Mouse (Mus musculus): Measurements from ENCODE around the gene Itsn1. TPM values are rescaled to one million over a fixed set of nuclear protein-coding genes. Genes with fewer than 3 reads are reported as not detected.

The Itsn1 gene
- polyA plus RNA-seq, 1 experiment from 2014 or later, result 48.3 TPM

DNA sequence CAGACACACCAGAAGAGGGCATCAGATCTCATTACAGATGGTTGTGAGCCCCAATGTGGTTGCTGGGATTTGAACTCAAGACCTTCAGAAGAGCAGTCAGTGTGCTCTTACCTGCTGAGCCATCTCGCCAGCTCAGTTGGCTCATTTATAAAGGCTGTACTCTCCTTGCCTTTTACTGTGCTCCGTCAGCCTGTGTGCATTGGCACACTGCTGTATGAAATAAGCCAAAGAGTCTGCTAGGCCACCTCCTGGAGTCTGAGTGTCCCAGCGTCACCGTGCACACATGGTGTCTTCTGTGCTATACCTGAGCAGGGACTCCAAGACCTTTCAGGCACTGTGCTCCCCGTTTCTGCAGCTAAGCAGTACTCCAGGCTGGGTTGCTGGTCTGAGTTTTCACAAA, 40.8 kb downstream of the Itsn1 start:
- DNase-seq, result no peak

GRCm38 (mm10) chr16:91770662-91771061, 41.6 kb downstream of the Itsn1 start:
- no peak overlapping the region for H3K4me3 ChIP-seq (replicated peaks)
- DNase-seq, result no peak
- H3K4me1 ChIP-seq (replicated peaks), result peaks cover 32% of the 10 kb centered on the region
- 73% methylated on average over 5 of the region's 5 CpGs for WGBS (ENCODE audit: insufficient replicate concordance)
- no peaks in the 10 kb centered on the region for H3K9me3 ChIP-seq (replicated peaks)
- H3K36me3 ChIP-seq, result no peaks in the 10 kb centered on the region
- H3K4me2 ChIP-seq, result no peak overlapping the region
- no peak overlapping the region for H3K27ac ChIP-seq
- no peaks in the 10 kb centered on the region for H3K27me3 ChIP-seq
- no peak for ATAC-seq (ENCODE audit: low read depth)
- H3K9ac ChIP-seq, result no peak overlapping the region

More for the DNA sequence above, 40.8 kb downstream of the Itsn1 start:
- Histone ChIP-seq H3K4me2 (no peak overlapping the region), H3K36me3 (no peaks in the 10 kb centered on the region), H3K27ac (no peak overlapping the region), H3K9me3 (replicated peaks) (no peaks in the 10 kb centered on the region), H3K4me3 (replicated peaks) (no peak overlapping the region), H3K9ac (no peak overlapping the region), H3K27me3 (no peaks in the 10 kb centered on the region), H3K4me1 (replicated peaks) (peaks cover 32% of the 10 kb centered on the region)
- WGBS (ENCODE audit: insufficient replicate concordance), result 84% methylated on average over 5 of the region's 5 CpGs
- no peak for ATAC-seq (ENCODE audit: low read depth)

DNA sequence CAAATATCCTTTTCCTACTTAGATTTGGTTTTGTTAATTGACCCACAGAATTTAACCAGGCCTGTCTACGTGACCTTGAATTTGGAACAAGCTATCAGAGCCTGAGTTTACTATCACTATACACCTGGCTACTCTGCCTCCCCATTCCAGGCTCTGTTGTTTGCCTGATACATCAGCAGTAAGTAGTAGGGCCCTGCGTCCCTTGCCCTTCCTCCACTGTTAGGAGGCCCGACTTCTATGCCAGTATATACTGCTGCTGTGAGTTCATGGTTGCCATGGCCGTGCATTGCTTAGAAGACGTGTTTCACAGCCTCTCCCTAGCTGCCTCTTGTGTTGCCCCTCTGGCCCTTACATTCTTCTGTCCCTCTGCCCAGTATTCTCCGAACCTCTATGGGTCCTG, 42.3 kb downstream of the Itsn1 start:
- ATAC-seq (ENCODE audit: low read depth), result no peak
- 65% methylated on average over 6 of the region's 6 CpGs for WGBS (ENCODE audit: insufficient replicate concordance)

DNA sequence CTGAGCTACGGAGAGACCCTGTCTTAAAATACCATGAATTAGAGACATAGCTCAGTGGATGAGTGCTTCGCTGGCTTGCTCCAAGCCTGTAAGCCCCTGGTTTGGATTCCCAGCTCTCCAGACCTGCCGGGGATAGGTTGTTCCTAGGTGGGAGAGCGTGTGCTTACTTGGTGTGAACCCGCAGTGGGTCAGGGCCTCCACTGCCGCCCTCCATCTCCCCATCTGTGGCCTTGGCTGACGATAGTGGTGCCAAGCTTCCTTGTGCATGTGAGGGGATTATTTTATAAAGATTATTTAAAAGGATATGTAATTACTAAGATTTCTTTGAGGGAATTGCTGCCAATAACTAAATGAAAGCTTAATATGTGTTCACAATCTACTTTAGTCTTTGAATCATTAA, 43.5 kb downstream of the Itsn1 start:
- ATAC-seq (ENCODE audit: low read depth), result no peak
- 80% methylated on average over 7 of the region's 7 CpGs for WGBS (ENCODE audit: insufficient replicate concordance)
- H3K36me3 ChIP-seq, result no peaks in the 10 kb centered on the region
- peaks cover 20% of the 10 kb centered on the region for H3K4me1 ChIP-seq (replicated peaks)
- H3K9me3 ChIP-seq (replicated peaks), result no peaks in the 10 kb centered on the region
- H3K27me3 ChIP-seq, result 0 out of 2 replicates have a peak, but pooled peaks cover 7% of the 10 kb centered on the region
- H3K9ac ChIP-seq, result no peak overlapping the region
- H3K4me3 ChIP-seq (replicated peaks), result no peak overlapping the region
- no peak for DNase-seq
- H3K4me2 ChIP-seq, result no peak overlapping the region
- H3K27ac ChIP-seq, result no peak overlapping the region

More for the DNA sequence above, 42.3 kb downstream of the Itsn1 start:
- Histone ChIP-seq H3K9me3 (replicated peaks) (no peaks in the 10 kb centered on the region), H3K27ac (no peak overlapping the region), H3K27me3 (no peaks in the 10 kb centered on the region), H3K36me3 (no peaks in the 10 kb centered on the region), H3K9ac (no peak overlapping the region), H3K4me2 (no peak overlapping the region), H3K4me3 (replicated peaks) (no peak overlapping the region), H3K4me1 (replicated peaks) (peaks cover 31% of the 10 kb centered on the region)
- no peak for DNase-seq

GRCm38 (mm10) chr16:91779576-91779975, 50.5 kb downstream of the Itsn1 start:
- 68% methylated on average over 10 of the region's 10 CpGs for WGBS (ENCODE audit: insufficient replicate concordance)

GRCm38 (mm10) chr16:91780151-91780550, 51.1 kb downstream of the Itsn1 start:
- Histone ChIP-seq H3K27ac (no peak overlapping the region), H3K36me3 (peaks cover 2% of the 10 kb centered on the region; the same call in 1 of the 2 replicates), H3K4me1 (replicated peaks) (peaks cover 12% of the 10 kb centered on the region), H3K9me3 (replicated peaks) (no peaks in the 10 kb centered on the region), H3K27me3 (peaks cover 10% of the 10 kb centered on the region; the same call in 1 of the 2 replicates), H3K9ac (no peak overlapping the region), H3K4me2 (no peak overlapping the region), H3K4me3 (replicated peaks) (no peak overlapping the region)
- ATAC-seq (ENCODE audit: low read depth), result 0 out of 2 replicates have a peak, but pooled peaks have one; percentile 20
- WGBS (ENCODE audit: insufficient replicate concordance), result 63% methylated on average over 7 of the region's 7 CpGs
- DNase-seq, result no peak

More at GRCm38 (mm10) chr16:91779576-91779975, 50.5 kb downstream of the Itsn1 start:
- no peaks in the 10 kb centered on the region for H3K9me3 ChIP-seq (replicated peaks)
- H3K4me3 ChIP-seq (replicated peaks), result no peak overlapping the region
- ATAC-seq (ENCODE audit: low read depth), result no peak
- H3K4me2 ChIP-seq, result no peak overlapping the region
- no peak for DNase-seq
- H3K9ac ChIP-seq, result no peak overlapping the region
- H3K27ac ChIP-seq, result no peak overlapping the region
- peaks cover 2% of the 10 kb centered on the region; the same call in 1 of the 2 replicates for H3K36me3 ChIP-seq
- H3K27me3 ChIP-seq, result peaks cover 10% of the 10 kb centered on the region; the same call in 1 of the 2 replicates
- peaks cover 11% of the 10 kb centered on the region for H3K4me1 ChIP-seq (replicated peaks)

DNA sequence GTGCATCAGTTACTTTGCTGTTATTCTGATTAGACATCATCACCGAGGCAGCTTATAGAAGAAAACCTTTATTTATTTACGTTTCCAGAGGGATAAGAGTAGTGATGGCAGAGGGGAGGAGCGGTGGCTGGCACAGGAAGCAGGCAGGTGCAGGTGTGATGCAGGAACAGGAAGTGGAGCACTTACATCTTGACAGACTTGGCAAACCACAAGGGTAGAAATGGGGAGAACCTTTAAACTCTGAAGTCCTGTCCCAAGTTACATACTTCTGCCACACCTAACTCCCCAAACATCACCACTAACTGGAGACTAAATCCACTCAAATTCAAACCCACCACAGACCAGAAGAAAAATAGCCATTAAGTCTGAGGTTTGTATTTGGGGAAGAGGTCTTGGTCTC, 51.7 kb downstream of the Itsn1 start:
- Histone ChIP-seq H3K4me3 (replicated peaks) (no peak overlapping the region), H3K9ac (no peak overlapping the region), H3K4me1 (replicated peaks) (peaks cover 12% of the 10 kb centered on the region), H3K9me3 (replicated peaks) (no peaks in the 10 kb centered on the region), H3K4me2 (no peak overlapping the region), H3K27ac (no peak overlapping the region), H3K27me3 (peaks cover 10% of the 10 kb centered on the region; the same call in 1 of the 2 replicates), H3K36me3 (peaks cover 2% of the 10 kb centered on the region; the same call in 1 of the 2 replicates)
- WGBS (ENCODE audit: insufficient replicate concordance), result 52% methylated on average over 3 of the region's 3 CpGs
- no peak for ATAC-seq (ENCODE audit: low read depth)
- DNase-seq, result no peak

GRCm38 (mm10) chr16:91783191-91783590, 54.1 kb downstream of the Itsn1 start:
- no peak overlapping the region for H3K27ac ChIP-seq
- 80% methylated on average over 7 of the region's 7 CpGs for WGBS (ENCODE audit: insufficient replicate concordance)

DNA sequence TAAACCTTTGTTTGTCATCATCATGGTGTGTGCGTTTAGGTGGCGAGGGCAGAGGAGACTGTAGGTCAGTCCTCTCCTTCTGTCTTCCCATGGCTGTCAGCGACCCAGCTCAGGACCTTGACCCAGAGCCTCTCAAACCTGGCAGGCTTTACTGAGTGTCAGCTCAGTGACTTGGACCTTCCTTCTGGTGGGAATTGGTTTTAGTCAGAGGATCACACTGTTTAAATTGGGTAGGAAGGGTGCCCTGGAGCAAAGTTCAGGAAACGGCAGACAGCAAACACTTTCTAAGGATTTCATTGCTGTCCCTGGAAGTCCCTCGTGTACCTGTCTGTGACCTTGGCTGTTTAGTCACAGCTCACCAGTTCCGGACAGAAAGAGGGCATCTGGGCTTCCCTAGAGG, 55.2 kb downstream of the Itsn1 start:
- DNase-seq, result no peak
- H3K9me3 ChIP-seq (replicated peaks), result no peaks in the 10 kb centered on the region
- no peak overlapping the region for H3K4me3 ChIP-seq (replicated peaks)
- no peak overlapping the region for H3K27ac ChIP-seq
- peaks cover 19% of the 10 kb centered on the region for H3K4me1 ChIP-seq (replicated peaks)
- peaks cover 12% of the 10 kb centered on the region; the same call in 1 of the 2 replicates for H3K27me3 ChIP-seq
- H3K36me3 ChIP-seq, result peaks cover 2% of the 10 kb centered on the region; the same call in 1 of the 2 replicates
- H3K4me2 ChIP-seq, result no peak overlapping the region
- no peak overlapping the region for H3K9ac ChIP-seq
- no peak for ATAC-seq (ENCODE audit: low read depth)
- 62% methylated on average over 6 of the region's 6 CpGs for WGBS (ENCODE audit: insufficient replicate concordance)

More at GRCm38 (mm10) chr16:91783191-91783590, 54.1 kb downstream of the Itsn1 start:
- H3K4me3 ChIP-seq (replicated peaks), result no peak overlapping the region
- H3K36me3 ChIP-seq, result peaks cover 2% of the 10 kb centered on the region; the same call in 1 of the 2 replicates
- H3K9me3 ChIP-seq (replicated peaks), result no peaks in the 10 kb centered on the region
- no peak overlapping the region for H3K9ac ChIP-seq
- H3K4me2 ChIP-seq, result no peak overlapping the region
- DNase-seq (no peak), ATAC-seq (ENCODE audit: low read depth) (no peak)
- peaks cover 12% of the 10 kb centered on the region for H3K4me1 ChIP-seq (replicated peaks)
- peaks cover 12% of the 10 kb centered on the region; the same call in 1 of the 2 replicates for H3K27me3 ChIP-seq

- WGBS (ENCODE audit: insufficient replicate concordance), result 67% methylated on average over 10 of the region's 10 CpGs
- Histone ChIP-seq H3K27me3 (peaks cover 9% of the 10 kb centered on the region; the same call in 1 of the 2 replicates), H3K9ac (no peak overlapping the region), H3K27ac (no peak overlapping the region), H3K4me1 (replicated peaks) (peaks cover 36% of the 10 kb centered on the region), H3K9me3 (replicated peaks) (no peaks in the 10 kb centered on the region), H3K36me3 (peaks cover 2% of the 10 kb centered on the region; the same call in 1 of the 2 replicates), H3K4me2 (no peak overlapping the region), H3K4me3 (replicated peaks) (no peak overlapping the region)
- ATAC-seq (ENCODE audit: low read depth), result no peak
- DNase-seq, result no peak
Measured at GRCm38 (mm10) chr16:91786425-91786824, 57.3 kb downstream of the Itsn1 start.

DNA sequence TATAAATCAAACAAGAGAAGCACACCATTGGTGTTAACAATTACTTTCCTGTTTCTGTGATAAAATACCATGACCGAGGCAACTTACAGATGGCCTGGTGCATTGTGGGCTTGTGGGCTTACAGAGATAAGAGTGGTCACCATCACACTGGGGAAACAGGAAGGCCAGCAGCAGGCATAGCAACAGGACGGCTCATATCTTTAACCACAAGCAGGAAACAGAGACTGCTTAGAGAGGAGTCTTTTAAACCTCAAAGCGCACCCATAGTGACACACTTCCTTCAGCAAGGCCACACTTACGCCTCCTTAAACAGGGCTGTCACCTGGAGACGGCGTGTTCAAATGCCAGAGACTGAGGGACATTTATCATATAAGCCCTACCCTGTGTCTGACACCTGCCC, 60.6 kb downstream of the Itsn1 start:
- H3K27me3 ChIP-seq, result peaks cover 18% of the 10 kb centered on the region; the same call in 1 of the 2 replicates
- peak overlapping the region; percentile 11 for H3K4me2 ChIP-seq
- peak overlapping the region; percentile 10 for H3K9ac ChIP-seq
- ATAC-seq (ENCODE audit: low read depth) (peak; percentile 84), DNase-seq (peak; percentile 44)
- no peaks in the 10 kb centered on the region for H3K36me3 ChIP-seq
- H3K27ac ChIP-seq, result peak overlapping the region; percentile 35
- no peak overlapping the region for H3K4me3 ChIP-seq (replicated peaks)
- H3K4me1 ChIP-seq (replicated peaks), result peaks cover 45% of the 10 kb centered on the region
- no peaks in the 10 kb centered on the region for H3K9me3 ChIP-seq (replicated peaks)
- 4% methylated on average over 6 of the region's 6 CpGs for WGBS (ENCODE audit: insufficient replicate concordance)
